Mouse (Mus musculus) forebrain, embryonic 11.5 days (tissue): ENCODE data around the gene Map6. TPM values are rescaled to one million over a fixed set of nuclear protein-coding genes. Genes with fewer than 3 reads are reported as not detected.

Experiments used
- ATAC-seq: fragments of 200-750 bp; cut with Nextera tagmentation; replicated peaks from 2 replicates; pipeline ENCODE4 v1.8.0; 2017; ENCODE audit warnings: moderate TSS enrichment; ENCODE audit not compliant: low FRiP score
- DNase-seq: peaks from one replicate; pipeline ENCODE4 v3.0.0-alpha.2; 2017; ENCODE audit warnings: low spot score
- H3K27ac ChIP-seq: fragments of 300-500 bp; sonication (generic); 2 replicates; pipeline ENCODE4 v1.5.1; 2014; ENCODE audit warnings: low read depth, low read length
- H3K27me3 ChIP-seq: fragments of 300-500 bp; sonication (generic); 2 replicates; pipeline ENCODE4 v1.6.1; 2014; ENCODE audit warnings: mild to moderate bottlenecking, low read length, mixed read lengths; ENCODE audit not compliant: control insufficient read depth, insufficient read depth
- H3K36me3 ChIP-seq: fragments of 300-500 bp; sonication (generic); 2 replicates; pipeline ENCODE4 v1.6.1; 2014; ENCODE audit warnings: mild to moderate bottlenecking, low read length, moderate library complexity, mixed read lengths; ENCODE audit not compliant: control insufficient read depth, insufficient read depth
- H3K4me1 ChIP-seq: fragments of 300-500 bp; sonication (generic); replicated peaks from 2 replicates; pipeline ENCODE4 v1.6.1; 2014; ENCODE audit warnings: low read length, mixed read lengths; ENCODE audit not compliant: control insufficient read depth, insufficient read depth
- H3K4me2 ChIP-seq: fragments of 300-500 bp; sonication (generic); 2 replicates; pipeline ENCODE4 v1.6.1; 2014; ENCODE audit warnings: low read depth, mild to moderate bottlenecking, low read length, moderate library complexity, mixed read lengths; ENCODE audit not compliant: severe bottlenecking
- H3K4me3 ChIP-seq: fragments of 300-500 bp; sonication (generic); 2 replicates; pipeline ENCODE4 v1.5.1; 2014; ENCODE audit warnings: low read depth, low read length
- H3K9ac ChIP-seq: fragments of 300-500 bp; sonication (generic); 2 replicates; pipeline ENCODE4 v1.6.1; 2014; ENCODE audit warnings: low read length
- H3K9me3 ChIP-seq: fragments of 300-500 bp; sonication (generic); 2 replicates; pipeline ENCODE4 v1.6.1; 2016; ENCODE audit warnings: low read length, mixed read lengths; ENCODE audit not compliant: control insufficient read depth
- WGBS: fragments of 180-500 bp; shearing (Covaris S2); extraction: QIAGEN DNeasy Blood & Tissue Kit; methylation state at CpG from one replicate; pipeline ENCODE4 v1.1.7; 2014; 5-methylcytosine and 5-hydroxymethylcytosine counted together
- polyA plus RNA-seq: library from polyadenylated mRNA; unstranded; fragments of >200 nt; fragmentation: Nextera tagmentation; extraction: Ambion mirVana; gene quantifications from 2 replicates; pipeline ENCODE4 v1.2.1, GENCODE M21; 2014

Gene Map6
- polyA plus RNA-seq, 1 experiment from 2014 or later: 36.2 TPM

- Histone ChIP-seq H3K4me1 (peaks cover 4% of the 10 kb centered on the region; the same call in 1 of the 2 replicates), H3K36me3 (no peaks in the 10 kb centered on the region), H3K4me3 (no peak overlapping the region), H3K27me3 (no peaks in the 10 kb centered on the region), H3K4me2 (no peak overlapping the region), H3K27ac (no peak overlapping the region), H3K9me3 (no peaks in the 10 kb centered on the region), H3K9ac (no peak overlapping the region)
- no peak for DNase-seq
- 90% methylated on average over 6 of the region's 6 CpGs for WGBS
- ATAC-seq: no peak
Observed at GRCm38 (mm10) chr7:99322691-99323320, 55.6 kb downstream of the Map6 start.

GRCm38 (mm10) chr7:99323321-99323700 lies 56.1 kb downstream of the Map6 start:
- H3K9ac ChIP-seq: no peak overlapping the region
- H3K4me2 ChIP-seq: no peak overlapping the region
- H3K4me3 ChIP-seq: no peak overlapping the region
- no peak for ATAC-seq
- H3K27me3 ChIP-seq: no peaks in the 10 kb centered on the region
- DNase-seq: no peak
- H3K27ac ChIP-seq: no peak overlapping the region
- no peaks in the 10 kb centered on the region for H3K9me3 ChIP-seq
- 92% methylated on average over 9 of the region's 9 CpGs for whole genome bisulfite sequencing
- H3K4me1 ChIP-seq: peaks cover 4% of the 10 kb centered on the region; the same call in 1 of the 2 replicates
- H3K36me3 ChIP-seq: no peaks in the 10 kb centered on the region

GRCm38 (mm10) chr7:99324810-99325209 lies 57.6 kb downstream of the Map6 start:
- ATAC-seq: no peak
- Histone ChIP-seq H3K4me1 (peaks cover 9% of the 10 kb centered on the region; the same call in 1 of the 2 replicates), H3K27ac (no peak overlapping the region), H3K9me3 (no peaks in the 10 kb centered on the region), H3K36me3 (no peaks in the 10 kb centered on the region), H3K4me3 (no peak overlapping the region), H3K4me2 (no peak overlapping the region), H3K9ac (no peak overlapping the region), H3K27me3 (no peaks in the 10 kb centered on the region)
- WGBS: 42% methylated on average over 10 of the region's 10 CpGs
- DNase-seq: no peak

GRCm38 (mm10) chr7:99326128-99326527 lies 58.9 kb downstream of the Map6 start:
- Histone ChIP-seq H3K27ac (no peak overlapping the region), H3K4me1 (peaks cover 7% of the 10 kb centered on the region; the same call in 1 of the 2 replicates), H3K36me3 (no peaks in the 10 kb centered on the region), H3K4me3 (no peak overlapping the region), H3K9ac (no peak overlapping the region), H3K4me2 (no peak overlapping the region), H3K27me3 (no peaks in the 10 kb centered on the region), H3K9me3 (no peaks in the 10 kb centered on the region)
- WGBS: 81% methylated on average over 6 of the region's 6 CpGs
- no peak for DNase-seq
- ATAC-seq: no peak

GRCm38 (mm10) chr7:99328847-99329246 lies 61.6 kb downstream of the Map6 start:
- 49% methylated on average over 4 of the region's 4 CpGs for WGBS
- no peak for DNase-seq
- no peak for ATAC-seq
- no peak overlapping the region for H3K9ac ChIP-seq
- H3K27ac ChIP-seq: no peak overlapping the region
- H3K36me3 ChIP-seq: no peaks in the 10 kb centered on the region
- no peak overlapping the region for H3K4me3 ChIP-seq
- no peaks in the 10 kb centered on the region for H3K9me3 ChIP-seq
- no peaks in the 10 kb centered on the region for H3K27me3 ChIP-seq
- no peak overlapping the region for H3K4me2 ChIP-seq
- H3K4me1 ChIP-seq: peaks cover 7% of the 10 kb centered on the region; the same call in 1 of the 2 replicates

- Histone ChIP-seq H3K4me3 (no peak overlapping the region), H3K9me3 (no peaks in the 10 kb centered on the region), H3K27me3 (no peaks in the 10 kb centered on the region), H3K4me2 (no peak overlapping the region), H3K36me3 (no peaks in the 10 kb centered on the region), H3K4me1 (peaks cover 7% of the 10 kb centered on the region; the same call in 1 of the 2 replicates), H3K9ac (no peak overlapping the region), H3K27ac (no peak overlapping the region)
- DNase-seq (no peak), ATAC-seq (no peak)
- WGBS: 91% methylated on average over 5 of the region's 5 CpGs
Observed at GRCm38 (mm10) chr7:99330012-99330411, 62.8 kb downstream of the Map6 start.

GRCm38 (mm10) chr7:99332774-99333480 lies 65.7 kb downstream of the Map6 start:
- H3K27me3 ChIP-seq: no peaks in the 10 kb centered on the region
- no peak overlapping the region for H3K27ac ChIP-seq
- no peaks in the 10 kb centered on the region for H3K9me3 ChIP-seq
- no peak overlapping the region for H3K4me3 ChIP-seq
- H3K4me2 ChIP-seq: no peak overlapping the region
- H3K36me3 ChIP-seq: peaks cover 4% of the 10 kb centered on the region; the same call in 1 of the 2 replicates
- peak; percentile 86 for ATAC-seq
- WGBS: 49% methylated on average over 12 of the region's 12 CpGs
- peaks cover 7% of the 10 kb centered on the region; the same call in 1 of the 2 replicates for H3K4me1 ChIP-seq
- no peak overlapping the region for H3K9ac ChIP-seq
- peak; percentile 93 for DNase-seq

GRCm38 (mm10) chr7:99340736-99341135 lies 73.5 kb downstream of the Map6 start:
- 79% methylated on average over 8 of the region's 8 CpGs for WGBS
- ATAC-seq: no peak
- Histone ChIP-seq H3K36me3 (peaks cover 14% of the 10 kb centered on the region; the same call in 1 of the 2 replicates), H3K9me3 (no peaks in the 10 kb centered on the region), H3K27ac (no peak overlapping the region), H3K9ac (no peak overlapping the region), H3K27me3 (no peaks in the 10 kb centered on the region), H3K4me1 (no peaks in the 10 kb centered on the region), H3K4me3 (no peak overlapping the region), H3K4me2 (no peak overlapping the region)
- DNase-seq: no peak
